Mouse (Mus musculus): ENCODE results near the gene Gorasp1.

Gorasp1 gene
- long read RNA-seq, experiment 1, transcript Gorasp1-201 (9 exons, 3,906 nt): major isoform, 13 of 15 reads
- long read RNA-seq, experiment 1, partial matches to known transcripts: 1 of 15 reads
- long read RNA-seq, experiment 1, other reads (novel, unspliced or antisense): 1 of 15 reads
- long read RNA-seq, experiment 2, transcript Gorasp1-201 (9 exons, 3,906 nt): major isoform, 10 of 10 reads
- long read RNA-seq, experiment 2, partial matches to known transcripts: 0 of 10 reads
- long read RNA-seq, experiment 2, other reads (novel, unspliced or antisense): 0 of 10 reads

GRCm38 (mm10) chr9:119937005-119937773, at the start of gene Gorasp1, which contains the start of gene Ttc21a:
Gene Gorasp1, minus strand, starts transcription at chr9:119937565.
Gene Ttc21a, plus strand, starts transcription at chr9:119937606.
- intact Hi-C loops (cut with DNase I): no loop called here

GRCm38 (mm10) chr9:119985881-119986574, 48.7 kb upstream of the Gorasp1 start:
- intact Hi-C loops (cut with DNase I): no loop called here

GRCm38 (mm10) chr9:119984536-119985011, 47.2 kb upstream of the Gorasp1 start, which contains the start of gene Csrnp1:
Gene Csrnp1, minus strand, starts transcription at chr9:119984658.
- intact Hi-C loops (cut with DNase I): no loop called here

- intact Hi-C loops (cut with DNase I): no loop called here
Observed at GRCm38 (mm10) chr9:119983585-119984535, 46.5 kb upstream of the Gorasp1 start.

- intact Hi-C loops (cut with DNase I): no loop called here
Observed at GRCm38 (mm10) chr9:119982956-119983551, 45.7 kb upstream of the Gorasp1 start.

GRCm38 (mm10) chr9:119982241-119982811, 45.0 kb upstream of the Gorasp1 start:
- intact Hi-C loops (cut with DNase I): no loop called here

GRCm38 (mm10) chr9:119981183-119982179, 44.1 kb upstream of the Gorasp1 start:
- intact Hi-C loops (cut with DNase I): no loop called here

- intact Hi-C loops (cut with DNase I): no loop called here
Observed at GRCm38 (mm10) chr9:119980770-119981182, 43.4 kb upstream of the Gorasp1 start.

- intact Hi-C loops (cut with DNase I): no loop called here
Observed at GRCm38 (mm10) chr9:119979749-119980148, 42.4 kb upstream of the Gorasp1 start.

- intact Hi-C loops (cut with DNase I): no loop called here
Observed at GRCm38 (mm10) chr9:119978811-119979441, 41.6 kb upstream of the Gorasp1 start.

GRCm38 (mm10) chr9:119978151-119978810, 40.9 kb upstream of the Gorasp1 start:
- intact Hi-C loops (cut with DNase I): no loop called here

GRCm38 (mm10) chr9:119977557-119978060, 40.2 kb upstream of the Gorasp1 start:
- intact Hi-C loops (cut with DNase I): no loop called here

- intact Hi-C loops (cut with DNase I): no loop called here
Observed at GRCm38 (mm10) chr9:119976704-119977556, 39.6 kb upstream of the Gorasp1 start.

GRCm38 (mm10) chr9:119975286-119975685, 37.9 kb upstream of the Gorasp1 start:
- intact Hi-C loops (cut with DNase I): no loop called here

- intact Hi-C loops (cut with DNase I): no loop called here
Observed at GRCm38 (mm10) chr9:119974609-119975008, 37.2 kb upstream of the Gorasp1 start.

- intact Hi-C loops (cut with DNase I): no loop called here
Observed at GRCm38 (mm10) chr9:119973869-119974520, 36.6 kb upstream of the Gorasp1 start.

All from adrenal gland (tissue).